ENCODE assay signal across 30 mouse cellular contexts in genomic region chr15:98418096-98418495, GRCm38 (mm10). TPM values are rescaled to one million over a fixed set of nuclear protein-coding genes. Genes with fewer than 3 reads are reported as not detected.
"Had no signal": no experiment of that assay in that cellular context is flagged by ENCODE, and none has a peak within 500 bp of the region (broad histone marks: within the 10 kb centered on the region; RNA-seq: fewer than 3 reads in every experiment).

No protein-coding gene starts in this region.

- H3K27ac ChIP-seq: gastrocnemius, adult 2 months; heart, embryonic 10.5 days; hindbrain, embryonic 10.5 days; hindbrain, embryonic 12.5 days; hindbrain, embryonic 14.5 days; intestine, embryonic 15.5 days; layer of hippocampus, adult 2 months; left cerebral cortex, adult 2 months; limb, embryonic 12.5 days had no signal

- H3K4me2 ChIP-seq: heart, embryonic 12.5 days; hindbrain, embryonic 12.5 days; hindbrain, embryonic 14.5 days; intestine, embryonic 15.5 days; limb, embryonic 12.5 days had no signal

- H3K27me3 ChIP-seq: heart, embryonic 12.5 days; hindbrain, embryonic 12.5 days; intestine, embryonic 15.5 days; limb, embryonic 12.5 days had no signal

- H3K9me3 ChIP-seq: heart, embryonic 10.5 days; heart, embryonic 12.5 days; hindbrain, embryonic 10.5 days; hindbrain, embryonic 12.5 days; intestine, embryonic 15.5 days; limb, embryonic 12.5 days had no signal

- ATAC-seq: hindbrain, embryonic 16.5 days; inflammation-experienced regulatory T-cells, adult 6 months; intestine, embryonic 15.5 days; intestine, postnatal 0 days had no signal

- H3K4me3 ChIP-seq: gastrocnemius, adult 2 months; heart, embryonic 10.5 days; heart, embryonic 12.5 days; hindbrain, embryonic 10.5 days; hindbrain, embryonic 12.5 days; intestine, embryonic 15.5 days; layer of hippocampus, adult 2 months; left cerebral cortex, adult 2 months; limb, embryonic 12.5 days had no signal

- DNase-seq: gastrocnemius, adult 2 months; gastrocnemius, postnatal 10 days; gastrocnemius, postnatal 25 days; heart, adult 18-20 months; heart, postnatal 10 days; heart, postnatal 4 days; kidney, adult 18-20 months; kidney, adult 8-10 months; kidney, postnatal 10 days; kidney, postnatal 25 days; kidney, postnatal 4 days; liver had no signal

- H3K9ac ChIP-seq: heart, embryonic 12.5 days; hindbrain, embryonic 12.5 days; hindbrain, embryonic 14.5 days; intestine, embryonic 15.5 days; limb, embryonic 12.5 days had no signal

- H3K36me3 ChIP-seq: heart, embryonic 10.5 days; heart, embryonic 12.5 days; hindbrain, embryonic 10.5 days; hindbrain, embryonic 12.5 days; intestine, embryonic 15.5 days; limb, embryonic 12.5 days had no signal

- H3K4me1 ChIP-seq: heart, embryonic 10.5 days; heart, embryonic 12.5 days; hindbrain, embryonic 10.5 days; hindbrain, embryonic 12.5 days; intestine, embryonic 15.5 days; limb, embryonic 12.5 days had no signal

RNA-seq across cellular contexts. Expression of gene Olfr282, which starts 12.9 kb away (rescaled TPM):
- polyA plus RNA-seq: frontal cortex, adult 2 months; heart, embryonic 10.5 days; heart, embryonic 12.5 days; heart, embryonic 14.5 days; heart, embryonic 16.5 days; hindbrain, embryonic 10.5 days; hindbrain, embryonic 12.5 days; hindbrain, embryonic 14.5 days; hindbrain, embryonic 16.5 days; inflammation-experienced regulatory T-cells, adult 6 months; intestine, embryonic 15.5 days; intestine, postnatal 0 days; kidney, embryonic 14.5 days; kidney, embryonic 16.5 days; limb, embryonic 12.5 days; limb, embryonic 14.5 days had no signal

RNA-seq across cellular contexts. Expression of gene Olfr281, which starts 34.3 kb away (rescaled TPM):
- polyA plus RNA-seq: heart, embryonic 10.5 days; heart, embryonic 12.5 days; heart, embryonic 14.5 days; heart, embryonic 16.5 days; hindbrain, embryonic 10.5 days; hindbrain, embryonic 12.5 days; hindbrain, embryonic 14.5 days; hindbrain, embryonic 16.5 days; inflammation-experienced regulatory T-cells, adult 6 months; intestine, embryonic 15.5 days; intestine, postnatal 0 days; kidney, embryonic 14.5 days; kidney, embryonic 16.5 days; limb, embryonic 12.5 days; limb, embryonic 14.5 days had no signal

RNA-seq across cellular contexts. Expression of gene Olfr283, which starts 37.4 kb away (rescaled TPM):
- polyA plus RNA-seq: heart, embryonic 10.5 days; heart, embryonic 12.5 days; heart, embryonic 14.5 days; heart, embryonic 16.5 days; hindbrain, embryonic 10.5 days; hindbrain, embryonic 12.5 days; hindbrain, embryonic 14.5 days; hindbrain, embryonic 16.5 days; inflammation-experienced regulatory T-cells, adult 6 months; intestine, embryonic 15.5 days; intestine, postnatal 0 days; kidney, embryonic 14.5 days; kidney, embryonic 16.5 days; limb, embryonic 12.5 days; limb, embryonic 14.5 days had no signal

RNA-seq across cellular contexts. Expression of gene OR5BS1P, which starts 51.6 kb away (rescaled TPM):
- polyA plus RNA-seq: frontal cortex, adult 2 months; heart, embryonic 10.5 days; heart, embryonic 12.5 days; heart, embryonic 14.5 days; heart, embryonic 16.5 days; hindbrain, embryonic 10.5 days; hindbrain, embryonic 12.5 days; hindbrain, embryonic 14.5 days; hindbrain, embryonic 16.5 days; inflammation-experienced regulatory T-cells, adult 6 months; intestine, embryonic 15.5 days; intestine, postnatal 0 days; kidney, embryonic 14.5 days; kidney, embryonic 16.5 days; limb, embryonic 12.5 days; limb, embryonic 14.5 days had no signal
